Mouse (Mus musculus): ENCODE results near the gene Kitl.

DNA sequence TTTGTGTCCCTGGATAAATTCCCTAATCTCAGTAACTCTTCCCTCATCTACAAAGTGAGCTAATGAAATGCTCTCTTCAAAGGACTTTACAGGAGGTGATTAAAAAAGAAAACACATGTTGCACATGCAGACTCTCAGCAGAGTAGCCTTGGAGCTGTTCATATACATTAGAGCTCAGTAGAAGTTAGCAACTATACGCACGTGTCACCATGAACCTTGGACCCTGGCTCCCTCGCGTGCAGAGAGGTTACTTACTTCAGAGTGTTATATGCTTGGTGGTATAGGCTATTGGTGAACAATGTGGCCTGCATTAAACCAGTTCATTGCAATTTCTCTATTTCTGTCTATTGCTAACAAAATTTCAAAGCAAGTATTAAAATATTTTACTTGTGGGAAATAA is 14.0 kb upstream of the Kitl start:
- TF ChIP-seq CTCF (IDR thresholded peaks at IDR 0.05; ENCODE audit: extremely low read depth, insufficient read length, insufficient replicate concordance, low read depth, low read length) (no peak), POLR2A (IDR thresholded peaks at IDR 0.05; ENCODE audit: low read depth, low read length) (no peak)

Data from small intestine, adult 2 months (tissue).